Mouse (Mus musculus): ENCODE results near the gene Kctd6. TPM values are rescaled to one million over a fixed set of nuclear protein-coding genes. Genes with fewer than 3 reads are reported as not detected.

Kctd6 gene
- polyA plus RNA-seq, 1 experiment = 7.7 TPM

GRCm38 (mm10) chr14:8249206-8249605 lies 35.3 kb downstream of the Kctd6 start:
- no peaks in the 10 kb centered on the region for H3K4me1 ChIP-seq (ENCODE audit: control insufficient read depth, insufficient read depth, low read length)
- no peak overlapping the region for H3K4me3 ChIP-seq (replicated peaks; ENCODE audit: control insufficient read depth, low read depth, low read length)
- H3K27ac ChIP-seq (ENCODE audit: control insufficient read depth, insufficient read depth, low read depth, low read length, poor library complexity) = no peak overlapping the region
- TF ChIP-seq CTCF (IDR thresholded peaks at IDR 0.05; ENCODE audit: control insufficient read depth, insufficient read depth, low read length) = no peak
- no peak for TF ChIP-seq POLR2A (IDR thresholded peaks at IDR 0.05; ENCODE audit: borderline replicate concordance, control insufficient read depth, low read depth, low read length)
- 72% methylated on average over 1 of the region's 1 CpGs for WGBS

DNA sequence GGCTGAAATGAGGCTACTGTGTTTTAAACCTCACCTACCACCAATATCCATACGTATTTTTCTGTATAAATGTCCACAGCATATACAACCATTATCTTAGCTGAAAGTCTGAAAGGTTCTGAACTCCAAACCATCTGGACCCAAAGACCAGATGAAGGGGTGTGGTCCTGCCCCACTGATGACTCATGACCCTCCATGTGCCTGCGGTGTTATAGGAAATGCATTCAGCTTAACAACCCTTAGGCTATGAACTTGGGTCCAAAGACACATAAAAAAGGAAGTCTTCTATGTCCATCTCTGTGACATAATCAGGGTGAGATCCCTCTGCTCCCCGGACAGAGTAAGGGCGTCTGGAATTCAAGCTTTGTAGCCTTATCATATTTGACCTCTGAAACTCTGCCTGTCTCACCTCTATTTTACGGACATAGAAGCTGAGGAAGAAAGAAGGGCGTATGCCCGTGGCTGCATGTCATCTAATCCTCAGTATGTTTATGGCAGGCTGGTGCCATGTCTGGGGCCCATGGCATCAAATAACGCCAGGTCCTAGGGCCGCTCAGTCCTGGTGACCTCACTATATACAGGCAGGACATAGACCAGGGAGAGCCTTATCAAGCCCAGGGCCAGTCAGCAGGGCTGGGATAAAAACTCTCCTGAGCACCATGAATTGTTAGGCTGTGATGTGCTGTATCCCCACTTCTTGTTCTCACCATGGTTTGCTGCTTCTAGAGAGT lies 36.4 kb downstream of the Kctd6 start:
- no peak overlapping the region for H3K4me3 ChIP-seq (replicated peaks; ENCODE audit: control insufficient read depth, low read depth, low read length)
- TF ChIP-seq CTCF (IDR thresholded peaks at IDR 0.05; ENCODE audit: control insufficient read depth, insufficient read depth, low read length) (no peak), POLR2A (IDR thresholded peaks at IDR 0.05; ENCODE audit: borderline replicate concordance, control insufficient read depth, low read depth, low read length) (no peak)
- no peak overlapping the region for H3K27ac ChIP-seq (ENCODE audit: control insufficient read depth, insufficient read depth, low read depth, low read length, poor library complexity)
- H3K4me1 ChIP-seq (ENCODE audit: control insufficient read depth, insufficient read depth, low read length) = no peaks in the 10 kb centered on the region
- 85% methylated on average over 9 of the region's 9 CpGs for WGBS

DNA sequence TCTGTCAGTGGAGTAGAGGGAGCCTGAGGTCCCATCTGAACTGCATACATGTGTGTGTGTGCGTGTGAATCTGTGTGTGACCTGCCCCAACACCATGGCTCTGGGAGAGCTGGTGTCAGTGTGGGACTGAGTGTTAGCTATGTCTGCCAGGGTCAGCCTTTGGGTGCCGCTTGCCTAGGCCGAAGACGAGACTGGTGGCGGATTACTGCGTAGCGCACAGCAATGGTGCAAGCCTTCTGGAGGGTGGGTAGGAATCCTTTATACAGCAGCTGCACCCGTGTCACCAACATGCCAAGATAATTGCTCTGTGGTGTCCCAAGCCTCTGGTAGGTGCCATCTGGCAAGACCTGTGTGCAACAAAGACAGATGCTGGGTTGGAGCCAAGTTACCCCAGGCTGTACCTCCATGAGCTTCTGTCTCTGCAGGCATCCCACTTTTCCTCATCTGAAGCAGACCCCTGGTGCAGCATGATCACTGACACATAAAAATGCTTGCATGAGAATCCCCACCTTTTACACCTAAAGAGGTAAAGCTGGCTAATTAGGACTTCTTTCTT lies 37.5 kb downstream of the Kctd6 start:
- WGBS = 87% methylated on average over 8 of the region's 8 CpGs
- no peak for TF ChIP-seq POLR2A (IDR thresholded peaks at IDR 0.05; ENCODE audit: borderline replicate concordance, control insufficient read depth, low read depth, low read length)
- TF ChIP-seq CTCF (IDR thresholded peaks at IDR 0.05; ENCODE audit: control insufficient read depth, insufficient read depth, low read length) = no peak
- Histone ChIP-seq H3K4me1 (ENCODE audit: control insufficient read depth, insufficient read depth, low read length) (no peaks in the 10 kb centered on the region), H3K4me3 (replicated peaks; ENCODE audit: control insufficient read depth, low read depth, low read length) (no peak overlapping the region), H3K27ac (ENCODE audit: control insufficient read depth, insufficient read depth, low read depth, low read length, poor library complexity) (no peak overlapping the region)

- Histone ChIP-seq H3K4me1 (ENCODE audit: control insufficient read depth, insufficient read depth, low read length) (no peaks in the 10 kb centered on the region; the same call in 1 of the 2 replicates), H3K27ac (ENCODE audit: control insufficient read depth, insufficient read depth, low read depth, low read length, poor library complexity) (no peak overlapping the region), H3K4me3 (replicated peaks; ENCODE audit: control insufficient read depth, low read depth, low read length) (no peak overlapping the region)
- WGBS = 43% methylated on average over 7 of the region's 7 CpGs
- TF ChIP-seq POLR2A (IDR thresholded peaks at IDR 0.05; ENCODE audit: borderline replicate concordance, control insufficient read depth, low read depth, low read length) = no peak
- TF ChIP-seq CTCF (IDR thresholded peaks at IDR 0.05; ENCODE audit: control insufficient read depth, insufficient read depth, low read length) = no peak
Observed at GRCm38 (mm10) chr14:8255076-8255729, 41.3 kb downstream of the Kctd6 start.

GRCm38 (mm10) chr14:8256072-8256471 lies 42.1 kb downstream of the Kctd6 start:
- H3K4me3 ChIP-seq (replicated peaks; ENCODE audit: control insufficient read depth, low read depth, low read length) = no peak overlapping the region
- H3K4me1 ChIP-seq (ENCODE audit: control insufficient read depth, insufficient read depth, low read length) = no peaks in the 10 kb centered on the region; the same call in 1 of the 2 replicates
- H3K27ac ChIP-seq (ENCODE audit: control insufficient read depth, insufficient read depth, low read depth, low read length, poor library complexity) = no peak overlapping the region
- WGBS = 69% methylated on average over 6 of the region's 6 CpGs
- no peak for TF ChIP-seq CTCF (IDR thresholded peaks at IDR 0.05; ENCODE audit: control insufficient read depth, insufficient read depth, low read length)
- no peak for TF ChIP-seq POLR2A (IDR thresholded peaks at IDR 0.05; ENCODE audit: borderline replicate concordance, control insufficient read depth, low read depth, low read length)

- Histone ChIP-seq H3K4me3 (replicated peaks; ENCODE audit: control insufficient read depth, low read depth, low read length) (no peak overlapping the region), H3K27ac (ENCODE audit: control insufficient read depth, insufficient read depth, low read depth, low read length, poor library complexity) (no peak overlapping the region), H3K4me1 (ENCODE audit: control insufficient read depth, insufficient read depth, low read length) (no peaks in the 10 kb centered on the region; the same call in 1 of the 2 replicates)
- 81% methylated on average over 5 of the region's 5 CpGs for WGBS
- TF ChIP-seq POLR2A (IDR thresholded peaks at IDR 0.05; ENCODE audit: borderline replicate concordance, control insufficient read depth, low read depth, low read length) = no peak
- TF ChIP-seq CTCF (IDR thresholded peaks at IDR 0.05; ENCODE audit: control insufficient read depth, insufficient read depth, low read length) = no peak
Observed at GRCm38 (mm10) chr14:8256881-8257280, 42.9 kb downstream of the Kctd6 start.

DNA sequence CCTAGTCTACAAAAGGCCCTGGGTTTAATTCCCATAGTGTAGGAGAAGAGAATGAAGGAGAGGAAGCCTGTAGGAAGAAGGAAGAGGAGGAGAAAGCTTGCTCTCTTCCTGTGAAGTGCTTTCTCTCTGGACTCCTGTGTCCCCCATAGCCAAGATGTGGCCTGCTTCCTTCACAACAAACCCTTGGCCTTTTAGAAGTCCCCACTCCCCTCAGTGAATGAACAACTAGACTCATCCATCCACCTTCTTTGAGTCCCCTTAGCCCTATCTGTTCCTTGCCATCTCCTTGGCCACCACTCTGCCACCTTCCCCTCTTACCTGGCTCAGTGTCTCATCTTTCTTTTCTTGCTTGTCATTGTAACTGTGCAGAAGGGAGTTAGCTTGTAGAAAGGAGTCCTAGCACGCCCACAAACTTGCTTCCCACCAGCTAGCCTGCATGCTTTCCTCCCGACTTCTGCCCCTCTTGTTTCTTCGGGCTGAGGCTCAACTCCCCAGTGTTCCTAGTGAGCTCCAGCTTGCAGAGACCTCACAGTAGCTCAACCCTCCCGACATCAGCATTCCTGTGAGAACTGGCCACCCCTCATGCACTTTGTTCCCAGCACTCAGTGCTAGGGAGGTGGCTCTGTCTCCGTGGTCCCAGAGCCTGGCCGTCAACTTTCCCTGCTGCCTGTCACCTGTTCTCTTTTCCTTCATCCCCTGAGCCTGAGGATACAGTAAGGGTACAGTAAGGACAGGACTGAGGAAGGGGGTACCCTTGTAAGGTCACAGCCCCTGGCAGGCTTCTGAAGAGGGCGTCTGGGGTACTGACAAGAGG lies 43.8 kb downstream of the Kctd6 start:
- no peaks in the 10 kb centered on the region; the same call in 1 of the 2 replicates for H3K4me1 ChIP-seq (ENCODE audit: control insufficient read depth, insufficient read depth, low read length)
- 59% methylated on average over 7 of the region's 7 CpGs for WGBS
- no peak overlapping the region for H3K4me3 ChIP-seq (replicated peaks; ENCODE audit: control insufficient read depth, low read depth, low read length)
- H3K27ac ChIP-seq (ENCODE audit: control insufficient read depth, insufficient read depth, low read depth, low read length, poor library complexity) = no peak overlapping the region
- TF ChIP-seq POLR2A (IDR thresholded peaks at IDR 0.05; ENCODE audit: borderline replicate concordance, control insufficient read depth, low read depth, low read length) (no peak), CTCF (IDR thresholded peaks at IDR 0.05; ENCODE audit: control insufficient read depth, insufficient read depth, low read length) (no peak)

DNA sequence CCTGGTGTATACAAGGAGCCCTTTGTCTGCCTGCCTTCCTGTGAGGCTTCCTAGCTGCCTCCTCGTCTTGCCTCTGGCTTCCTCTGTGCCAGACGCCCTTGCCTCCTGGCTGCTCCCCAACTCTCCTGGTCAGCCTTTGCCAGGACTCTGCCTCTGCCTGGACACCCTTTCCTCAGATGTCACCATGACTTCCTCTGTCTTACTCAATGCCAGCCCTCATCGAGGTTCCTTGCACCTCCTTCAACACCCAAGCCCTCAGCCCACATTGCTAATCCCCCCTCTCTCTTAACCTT lies 44.3 kb downstream of the Kctd6 start:
- H3K4me3 ChIP-seq (replicated peaks; ENCODE audit: control insufficient read depth, low read depth, low read length) = no peak overlapping the region
- no peak for TF ChIP-seq CTCF (IDR thresholded peaks at IDR 0.05; ENCODE audit: control insufficient read depth, insufficient read depth, low read length)
- no peak for TF ChIP-seq POLR2A (IDR thresholded peaks at IDR 0.05; ENCODE audit: borderline replicate concordance, control insufficient read depth, low read depth, low read length)
- no peaks in the 10 kb centered on the region; the same call in 1 of the 2 replicates for H3K4me1 ChIP-seq (ENCODE audit: control insufficient read depth, insufficient read depth, low read length)
- WGBS = 14% methylated on average over 3 of the region's 3 CpGs
- H3K27ac ChIP-seq (ENCODE audit: control insufficient read depth, insufficient read depth, low read depth, low read length, poor library complexity) = no peak overlapping the region

All from bone marrow, adult 2 months (tissue).